Mouse (Mus musculus) liver, postnatal 0 days (tissue): Measurements from ENCODE around the gene Sh2b2. TPM values are rescaled to one million over a fixed set of nuclear protein-coding genes. Genes with fewer than 3 reads are reported as not detected.

Experiments used
- ATAC-seq: fragments of 200-750 bp; cut with Nextera tagmentation; 2 replicates; pipeline ENCODE4 v1.8.0; 2017; ENCODE audit warnings: mild to moderate bottlenecking, moderate library complexity
- DNase-seq: peaks from one replicate; pipeline ENCODE4 v3.0.0-alpha.2; 2016
- H3K27ac ChIP-seq: fragments of 300-500 bp; sonication (generic); 2 replicates; pipeline ENCODE4 v1.5.1; 2014; ENCODE audit warnings: antibody characterized with exemption, moderate library complexity, mild to moderate bottlenecking, low read depth
- H3K27me3 ChIP-seq: fragments of 300-500 bp; sonication (generic); 2 replicates; pipeline ENCODE4 v1.6.1; 2014; ENCODE audit warnings: low read length, control low read depth, mixed read lengths; ENCODE audit not compliant: insufficient read depth
- H3K36me3 ChIP-seq: fragments of 300-500 bp; sonication (generic); replicated peaks from 2 replicates; pipeline ENCODE4 v1.6.1; 2014; ENCODE audit warnings: mild to moderate bottlenecking, control low read depth, low read length, moderate library complexity, mixed read lengths; ENCODE audit not compliant: insufficient read depth
- H3K4me1 ChIP-seq: fragments of 300-500 bp; sonication (generic); 2 replicates; pipeline ENCODE4 v1.6.1; 2014; ENCODE audit warnings: antibody characterized with exemption, mild to moderate bottlenecking, control low read depth; ENCODE audit not compliant: insufficient read depth
- H3K4me2 ChIP-seq: fragments of 300-500 bp; sonication (generic); 2 replicates; pipeline ENCODE4 v1.6.1; 2014; ENCODE audit warnings: low read depth, mild to moderate bottlenecking, low read length, moderate library complexity, mixed read lengths
- H3K4me3 ChIP-seq: fragments of 300-500 bp; sonication (generic); 2 replicates; pipeline ENCODE4 v1.5.1; 2014; ENCODE audit warnings: low read depth, low read length
- H3K9ac ChIP-seq: fragments of 300-500 bp; sonication (generic); replicated peaks from 2 replicates; pipeline ENCODE4 v1.6.1; 2014; ENCODE audit warnings: mild to moderate bottlenecking, moderate library complexity
- H3K9me3 ChIP-seq: fragments of 300-500 bp; sonication (generic); 2 replicates; pipeline ENCODE4 v1.6.1; 2016; ENCODE audit warnings: mild to moderate bottlenecking, control low read depth, low read length, mixed read lengths
- CTCF ChIP-seq: sonication (generic); IDR thresholded peaks from 2 replicates; pipeline ENCODE4 v1.5.1; 2016; ENCODE audit warnings: antibody characterized with exemption, low read depth
- EP300 ChIP-seq: IDR thresholded peaks from 2 replicates; pipeline ENCODE4 v1.6.1; 2016; ENCODE audit warnings: antibody characterized with exemption, low read depth, mild to moderate bottlenecking
- WGBS: fragments of 180-500 bp; shearing (Covaris S2); extraction: QIAGEN DNeasy Blood & Tissue Kit; methylation state at CpG from one replicate; pipeline ENCODE4 v1.1.7; 2014; ENCODE audit not compliant: insufficient replicate concordance; 5-methylcytosine and 5-hydroxymethylcytosine counted together
- polyA plus RNA-seq: library from polyadenylated mRNA; unstranded; fragments of >200 nt; fragmentation: Nextera tagmentation; extraction: Ambion mirVana; gene quantifications from 2 replicates; pipeline ENCODE4 v1.2.1, GENCODE M21; 2015

The Sh2b2 gene
- polyA plus RNA-seq, 1 experiment from 2014 or later = 1.3 TPM

- peak; percentile 29 for DNase-seq
- Histone ChIP-seq H3K4me1 (peaks cover 28% of the 10 kb centered on the region), H3K4me3 (peak overlapping the region; percentile 71), H3K9ac (peak overlapping the region; percentile 73), H3K27me3 (no peaks in the 10 kb centered on the region), H3K4me2 (peak overlapping the region; percentile 93), H3K9me3 (no peaks in the 10 kb centered on the region), H3K36me3 (no peaks in the 10 kb centered on the region), H3K27ac (peak overlapping the region; percentile 55; the same call in 1 of the 2 replicates)
- ATAC-seq = peak; percentile 71
- TF ChIP-seq CTCF = no peak
- TF ChIP-seq EP300 = no peak
- 1% methylated on average over 51 of the region's 67 CpGs for WGBS
Measured at GRCm38 (mm10) chr5:136243851-136244761, 2.2 kb downstream of the Sh2b2 start.

GRCm38 (mm10) chr5:136241161-136241560 is 5.2 kb downstream of the Sh2b2 start:
- WGBS = 77% methylated on average over 6 of the region's 6 CpGs

GRCm38 (mm10) chr5:136240381-136240780 is 6.0 kb downstream of the Sh2b2 start:
- Histone ChIP-seq H3K27ac (no peak overlapping the region), H3K4me2 (no peak overlapping the region), H3K9me3 (no peaks in the 10 kb centered on the region), H3K9ac (no peak overlapping the region), H3K27me3 (0 out of 2 replicates have a peak, but pooled peaks cover 3% of the 10 kb centered on the region), H3K4me1 (peaks cover 21% of the 10 kb centered on the region), H3K36me3 (no peaks in the 10 kb centered on the region), H3K4me3 (no peak overlapping the region)
- no peak for ATAC-seq
- TF ChIP-seq EP300 (no peak), CTCF (no peak)
- WGBS = 76% methylated on average over 1 of the region's 1 CpGs
- DNase-seq = no peak

More at GRCm38 (mm10) chr5:136241161-136241560, 5.2 kb downstream of the Sh2b2 start:
- Histone ChIP-seq H3K36me3 (no peaks in the 10 kb centered on the region), H3K27me3 (0 out of 2 replicates have a peak, but pooled peaks cover 3% of the 10 kb centered on the region), H3K4me2 (no peak overlapping the region), H3K9ac (no peak overlapping the region), H3K4me1 (peaks cover 29% of the 10 kb centered on the region), H3K4me3 (no peak overlapping the region), H3K9me3 (no peaks in the 10 kb centered on the region), H3K27ac (no peak overlapping the region)
- ATAC-seq (no peak), DNase-seq (no peak)
- TF ChIP-seq EP300 = no peak
- TF ChIP-seq CTCF = no peak

GRCm38 (mm10) chr5:136237607-136238006 is 8.7 kb downstream of the Sh2b2 start:
- peak overlapping the region; percentile 27; the same call in 1 of the 2 replicates for H3K4me3 ChIP-seq
- H3K27me3 ChIP-seq = 0 out of 2 replicates have a peak, but pooled peaks cover 3% of the 10 kb centered on the region
- no peak overlapping the region for H3K27ac ChIP-seq
- no peaks in the 10 kb centered on the region for H3K36me3 ChIP-seq
- ATAC-seq (peak; percentile 27; the same call in 1 of the 2 replicates), DNase-seq (peak; percentile 39)
- H3K4me2 ChIP-seq = peak overlapping the region; percentile 64
- peaks cover 10% of the 10 kb centered on the region for H3K4me1 ChIP-seq
- H3K9me3 ChIP-seq = no peaks in the 10 kb centered on the region
- no peak for TF ChIP-seq EP300
- TF ChIP-seq CTCF = no peak
- WGBS = 6% methylated on average over 19 of the region's 19 CpGs
- no peak overlapping the region for H3K9ac ChIP-seq

GRCm38 (mm10) chr5:136236611-136237010 is 9.7 kb downstream of the Sh2b2 start:
- TF ChIP-seq CTCF (no peak), EP300 (no peak)
- H3K9ac ChIP-seq = no peak overlapping the region
- H3K27me3 ChIP-seq = 0 out of 2 replicates have a peak, but pooled peaks cover 3% of the 10 kb centered on the region
- no peak overlapping the region for H3K4me2 ChIP-seq
- peaks cover 10% of the 10 kb centered on the region for H3K4me1 ChIP-seq
- peak; percentile 23; the same call in 1 of the 2 replicates for ATAC-seq
- H3K27ac ChIP-seq = no peak overlapping the region
- no peaks in the 10 kb centered on the region for H3K9me3 ChIP-seq
- H3K36me3 ChIP-seq = no peaks in the 10 kb centered on the region
- no peak for DNase-seq
- H3K4me3 ChIP-seq = no peak overlapping the region
- WGBS = 62% methylated on average over 5 of the region's 5 CpGs

- Histone ChIP-seq H3K9me3 (no peaks in the 10 kb centered on the region), H3K9ac (no peak overlapping the region), H3K27ac (no peak overlapping the region), H3K4me3 (no peak overlapping the region), H3K27me3 (no peaks in the 10 kb centered on the region), H3K4me1 (no peaks in the 10 kb centered on the region), H3K4me2 (no peak overlapping the region), H3K36me3 (no peaks in the 10 kb centered on the region)
- no peak for TF ChIP-seq CTCF
- 58% methylated on average over 4 of the region's 4 CpGs for WGBS
- DNase-seq = no peak
- no peak for ATAC-seq
Measured at GRCm38 (mm10) chr5:136230348-136231035, 15.9 kb downstream of the Sh2b2 start.
